Mouse (Mus musculus) heart, embryonic 16.5 days (tissue): ENCODE measurements around the gene Grb2. TPM values are rescaled to one million over a fixed set of nuclear protein-coding genes. Genes with fewer than 3 reads are reported as not detected.

ENCODE experiments used
- ATAC-seq: fragments of 200-750 bp; cut with Nextera tagmentation; replicated peaks from 2 replicates; pipeline ENCODE4 v1.8.0; 2017; ENCODE audit warnings: moderate number of reproducible peaks; ENCODE audit not compliant: insufficient read depth, low FRiP score; ENCODE audit errors: extremely low read depth
- H3K27ac ChIP-seq: fragments of 300-500 bp; sonication (generic); 2 replicates; pipeline ENCODE4 v1.5.1; 2014; ENCODE audit warnings: mild to moderate bottlenecking, low read length, control low read depth, moderate library complexity
- H3K27me3 ChIP-seq: fragments of 300-500 bp; sonication (generic); 2 replicates; pipeline ENCODE4 v1.6.1; 2014; ENCODE audit warnings: low read length, mixed read lengths; ENCODE audit not compliant: control insufficient read depth, insufficient read depth
- H3K36me3 ChIP-seq: fragments of 300-500 bp; sonication (generic); 2 replicates; pipeline ENCODE4 v1.6.1; 2014; ENCODE audit not compliant: control insufficient read depth, insufficient read depth
- H3K4me1 ChIP-seq: fragments of 300-500 bp; sonication (generic); 2 replicates; pipeline ENCODE4 v1.6.1; 2014; ENCODE audit warnings: low read length, mixed read lengths; ENCODE audit not compliant: control insufficient read depth, insufficient read depth
- H3K4me2 ChIP-seq: fragments of 300-500 bp; sonication (generic); 2 replicates; pipeline ENCODE4 v1.6.1; 2014; ENCODE audit warnings: low read depth, mild to moderate bottlenecking, control low read depth, low read length
- H3K4me3 ChIP-seq: fragments of 300-500 bp; sonication (generic); 2 replicates; pipeline ENCODE4 v1.5.1; 2014; ENCODE audit warnings: mild to moderate bottlenecking, control low read depth, low read length
- H3K9ac ChIP-seq: fragments of 300-500 bp; sonication (generic); 2 replicates; pipeline ENCODE4 v1.6.1; 2014; ENCODE audit warnings: low read length, control low read depth
- H3K9me3 ChIP-seq: fragments of 300-500 bp; sonication (generic); replicated peaks from 2 replicates; pipeline ENCODE4 v1.6.1; 2016; ENCODE audit warnings: low read length; ENCODE audit not compliant: control insufficient read depth
- WGBS: fragments of 180-500 bp; shearing (Covaris S2); extraction: QIAGEN DNeasy Blood & Tissue Kit; methylation state at CpG from one replicate; pipeline ENCODE4 v1.1.7; 2014; 5-methylcytosine and 5-hydroxymethylcytosine counted together
- polyA plus RNA-seq: library from polyadenylated mRNA; unstranded; fragments of >200 nt; fragmentation: Nextera tagmentation; extraction: Ambion mirVana; gene quantifications from 2 replicates; pipeline ENCODE4 v1.2.1, GENCODE M21; 2015

The Grb2 gene
- polyA plus RNA-seq, result 103 and 118 TPM in 2 replicates

GRCm38 (mm10) chr11:115708209-115708876, at the start of gene Grb2:
Gene Grb2, minus strand, starts transcription at chr11:115708597.
- Histone ChIP-seq H3K4me1 (peaks cover 29% of the 10 kb centered on the region), H3K36me3 (no peaks in the 10 kb centered on the region), H3K4me3 (peak within 1 kb of the TSS; percentile 97), H3K9me3 (no peaks in the 10 kb centered on the region), H3K27me3 (no peaks in the 10 kb centered on the region), H3K27ac (peak within 1 kb of the TSS; percentile 94), H3K9ac (peak within 1 kb of the TSS; percentile 97), H3K4me2 (peak within 1 kb of the TSS; percentile 96)
- peak; percentile 98 for ATAC-seq
- under 1% methylated on average over 88 of the region's 91 CpGs for WGBS

- WGBS, result 69% methylated on average over 4 of the region's 4 CpGs
These were observed 45.1 kb upstream of the Grb2 start for GRCm38 (mm10) chr11:115753485-115753884.

DNA sequence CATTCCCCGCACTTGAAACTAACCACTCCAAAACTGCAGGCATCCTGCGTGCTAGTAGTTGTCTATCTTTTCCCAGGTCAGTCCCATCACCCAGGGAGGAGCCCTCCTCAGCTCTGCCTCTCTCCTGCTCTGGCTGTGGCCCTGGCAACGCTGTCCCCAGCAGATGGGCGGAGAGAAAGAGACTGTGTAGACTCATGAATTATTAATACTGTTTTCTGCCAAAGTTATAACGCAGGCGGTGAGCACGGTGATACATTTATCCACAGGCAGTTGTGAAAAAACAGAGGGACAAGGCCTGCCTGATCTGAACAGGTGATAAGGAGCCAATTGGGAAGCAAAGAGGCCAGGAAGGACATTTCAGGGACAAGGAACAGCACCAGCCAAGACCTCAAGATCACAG, 44.3 kb upstream of the Grb2 start:
- no peaks in the 10 kb centered on the region for H3K4me1 ChIP-seq
- H3K4me3 ChIP-seq, result no peak overlapping the region
- H3K4me2 ChIP-seq, result no peak overlapping the region
- no peaks in the 10 kb centered on the region for H3K9me3 ChIP-seq
- H3K27ac ChIP-seq, result no peak overlapping the region
- no peaks in the 10 kb centered on the region for H3K27me3 ChIP-seq
- ATAC-seq, result no peak
- no peaks in the 10 kb centered on the region for H3K36me3 ChIP-seq
- WGBS, result 75% methylated on average over 7 of the region's 7 CpGs
- H3K9ac ChIP-seq, result no peak overlapping the region

More at GRCm38 (mm10) chr11:115753485-115753884, 45.1 kb upstream of the Grb2 start:
- Histone ChIP-seq H3K27me3 (no peaks in the 10 kb centered on the region), H3K27ac (no peak overlapping the region), H3K4me2 (no peak overlapping the region), H3K9ac (no peak overlapping the region), H3K9me3 (no peaks in the 10 kb centered on the region), H3K4me1 (no peaks in the 10 kb centered on the region), H3K36me3 (no peaks in the 10 kb centered on the region), H3K4me3 (no peak overlapping the region)
- no peak for ATAC-seq

DNA sequence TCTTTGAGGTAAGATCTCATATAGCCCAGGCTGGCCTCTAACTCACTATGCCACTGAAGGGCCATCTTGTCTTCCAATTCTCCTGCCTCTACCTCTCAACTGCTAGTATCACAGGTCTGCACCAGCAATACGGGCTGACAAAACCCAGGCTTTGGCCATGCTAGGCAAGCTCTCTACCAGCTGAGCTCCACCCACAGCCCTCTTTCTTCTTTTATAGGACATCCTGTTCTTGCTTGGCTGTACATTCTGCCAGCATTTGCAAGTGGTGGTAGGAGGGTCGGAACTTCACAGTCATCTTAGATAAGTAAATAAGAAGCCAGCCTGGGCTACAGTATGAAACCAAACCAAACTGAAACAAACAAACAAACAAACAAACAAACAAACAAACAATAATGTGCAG, 43.3 kb upstream of the Grb2 start:
- 44% methylated on average over 2 of the region's 2 CpGs for WGBS
- H3K9ac ChIP-seq, result no peak overlapping the region

GRCm38 (mm10) chr11:115749834-115750233, 41.4 kb upstream of the Grb2 start:
- Histone ChIP-seq H3K27me3 (no peaks in the 10 kb centered on the region), H3K9me3 (no peaks in the 10 kb centered on the region), H3K4me1 (peaks cover 6% of the 10 kb centered on the region), H3K27ac (no peak overlapping the region), H3K4me2 (no peak overlapping the region), H3K36me3 (no peaks in the 10 kb centered on the region), H3K9ac (no peak overlapping the region), H3K4me3 (no peak overlapping the region)
- 89% methylated on average over 5 of the region's 5 CpGs for WGBS
- no peak for ATAC-seq

More for the DNA sequence above, 43.3 kb upstream of the Grb2 start:
- H3K4me2 ChIP-seq, result no peak overlapping the region
- H3K4me1 ChIP-seq, result peaks cover 6% of the 10 kb centered on the region
- H3K27me3 ChIP-seq, result no peaks in the 10 kb centered on the region
- no peak for ATAC-seq
- no peak overlapping the region for H3K27ac ChIP-seq
- H3K4me3 ChIP-seq, result no peak overlapping the region
- no peaks in the 10 kb centered on the region for H3K9me3 ChIP-seq
- no peaks in the 10 kb centered on the region for H3K36me3 ChIP-seq

- H3K27ac ChIP-seq, result no peak overlapping the region
- H3K4me2 ChIP-seq, result peak overlapping the region; percentile 46; the same call in 1 of the 2 replicates
- H3K9ac ChIP-seq, result 0 out of 2 replicates have a peak overlapping the region, but pooled peaks have one; percentile 8
- ATAC-seq, result no peak
- no peaks in the 10 kb centered on the region for H3K36me3 ChIP-seq
- 5% methylated on average over 7 of the region's 15 CpGs for WGBS
- no peaks in the 10 kb centered on the region for H3K27me3 ChIP-seq
- H3K4me3 ChIP-seq, result peak overlapping the region; percentile 13
- H3K4me1 ChIP-seq, result peaks cover 6% of the 10 kb centered on the region
- H3K9me3 ChIP-seq, result no peaks in the 10 kb centered on the region
These were observed 39.0 kb upstream of the Grb2 start for GRCm38 (mm10) chr11:115747351-115747750.

DNA sequence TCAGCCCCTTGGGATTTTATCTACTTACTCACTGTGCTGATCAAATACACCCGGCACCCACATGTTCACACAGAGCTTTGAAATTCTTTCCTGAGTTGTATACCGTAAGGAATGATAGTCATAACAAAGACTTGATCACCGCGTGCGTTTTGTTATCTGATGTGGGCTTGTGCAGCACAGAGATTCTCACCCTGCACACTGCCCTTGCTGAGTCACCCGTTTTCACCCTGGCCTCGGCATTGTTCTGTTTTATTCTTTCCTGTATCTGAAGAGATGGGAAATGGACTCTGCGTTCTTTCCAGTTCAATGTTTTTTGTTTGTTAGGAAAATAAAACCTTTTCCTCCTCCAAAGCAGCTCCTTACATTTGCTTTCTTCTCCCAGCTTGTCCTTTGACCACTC, 38.4 kb upstream of the Grb2 start:
- Histone ChIP-seq H3K36me3 (no peaks in the 10 kb centered on the region), H3K4me3 (peak overlapping the region; percentile 13; the same call in 1 of the 2 replicates), H3K27ac (no peak overlapping the region), H3K4me1 (peaks cover 6% of the 10 kb centered on the region), H3K27me3 (no peaks in the 10 kb centered on the region), H3K4me2 (peak overlapping the region; percentile 46; the same call in 1 of the 2 replicates), H3K9me3 (no peaks in the 10 kb centered on the region), H3K9ac (no peak overlapping the region)
- WGBS, result 24% methylated on average over 8 of the region's 8 CpGs
- ATAC-seq, result no peak

- WGBS, result 93% methylated on average over 1 of the region's 1 CpGs
- peaks cover 6% of the 10 kb centered on the region for H3K4me1 ChIP-seq
- no peak overlapping the region for H3K9ac ChIP-seq
- H3K27me3 ChIP-seq, result no peaks in the 10 kb centered on the region
- no peaks in the 10 kb centered on the region for H3K36me3 ChIP-seq
- H3K27ac ChIP-seq, result no peak overlapping the region
- no peak overlapping the region for H3K4me2 ChIP-seq
- H3K4me3 ChIP-seq, result no peak overlapping the region
- no peak for ATAC-seq
- H3K9me3 ChIP-seq, result no peaks in the 10 kb centered on the region
These were observed 37.7 kb upstream of the Grb2 start for GRCm38 (mm10) chr11:115746109-115746508.

DNA sequence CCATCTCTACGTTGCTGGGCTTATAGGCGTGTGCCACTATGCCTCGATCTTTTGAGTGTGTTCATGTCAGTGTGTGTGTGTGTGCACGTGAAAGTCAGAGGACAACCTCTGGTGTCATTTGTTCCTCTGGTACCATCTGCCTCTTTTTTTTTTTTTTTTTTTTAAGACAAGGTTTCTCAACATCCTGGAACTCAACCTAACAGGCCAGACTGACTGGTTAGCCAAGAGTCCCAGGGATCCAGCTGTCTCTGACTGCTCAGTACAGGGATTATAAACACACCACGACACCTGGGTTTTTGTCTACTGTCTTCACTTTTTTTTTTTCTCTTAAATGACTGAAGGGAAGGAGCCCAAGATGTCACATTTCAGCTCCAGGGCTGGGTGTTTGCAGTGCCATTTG, 36.0 kb upstream of the Grb2 start:
- Histone ChIP-seq H3K4me1 (peaks cover 6% of the 10 kb centered on the region), H3K27me3 (no peaks in the 10 kb centered on the region), H3K36me3 (no peaks in the 10 kb centered on the region), H3K27ac (no peak overlapping the region), H3K9ac (no peak overlapping the region), H3K4me3 (no peak overlapping the region), H3K4me2 (no peak overlapping the region), H3K9me3 (no peaks in the 10 kb centered on the region)
- no peak for ATAC-seq
- WGBS, result 84% methylated on average over 5 of the region's 5 CpGs
